Mouse (Mus musculus): ENCODE measurements around the gene Sdccag8. TPM values are rescaled to one million over a fixed set of nuclear protein-coding genes. Genes with fewer than 3 reads are reported as not detected.

Sdccag8 gene
- 14.3 TPM for polyA plus RNA-seq (2014; fragmentation: Illumina TruSeq; extraction: RNeasy Lipid Tissue Mini Kit (QIAGEN cat#74804); ENCODE audit: low read depth, low replicate concordance)

GRCm38 (mm10) chr1:176814591-176815062 is at the start of gene Sdccag8:
Sdccag8 (plus strand) TSS chr1:176814660.

GRCm38 (mm10) chr1:176814036-176814420 is 432 bp upstream of the Sdccag8 start, which contains the start of gene Cep170:
Cep170 (minus strand) TSS chr1:176814067.

Other genes with a start within 250 kb of the Sdccag8 start
- 52.6 TPM for gene Cep170, start 593 bp upstream of the Sdccag8 start, polyA plus RNA-seq (2014; fragmentation: Illumina TruSeq; extraction: RNeasy Lipid Tissue Mini Kit (QIAGEN cat#74804); ENCODE audit: low read depth, low replicate concordance)